Mouse (Mus musculus): ENCODE data around the gene Olfr1386. TPM values are rescaled to one million over a fixed set of nuclear protein-coding genes. Genes with fewer than 3 reads are reported as not detected.

Olfr1386 gene
- polyA plus RNA-seq, 1 experiment from 2014 or later: not detected

Other genes starting within 250 kb of the Olfr1386 start
- gene Mgat1, start 220.9 kb upstream of the Olfr1386 start, polyA plus RNA-seq (2015; fragmentation: Nextera tagmentation; extraction: Ambion mirVana): 32.0 and 32.6 TPM in 2 replicates
- gene Olfr1393, start 186.7 kb upstream of the Olfr1386 start, polyA plus RNA-seq (2015; fragmentation: Nextera tagmentation; extraction: Ambion mirVana): not detected in 2 replicates
- gene Olfr1392, start 179.8 kb upstream of the Olfr1386 start, polyA plus RNA-seq (2015; fragmentation: Nextera tagmentation; extraction: Ambion mirVana): not detected in 2 replicates
- not detected in 2 replicates for gene Olfr10, start 160.3 kb upstream of the Olfr1386 start, polyA plus RNA-seq (2015; fragmentation: Nextera tagmentation; extraction: Ambion mirVana)
- gene Olfr1391, start 142.3 kb upstream of the Olfr1386 start, polyA plus RNA-seq (2015; fragmentation: Nextera tagmentation; extraction: Ambion mirVana): not detected in 2 replicates
- not detected in 2 replicates for gene Olfr1390, start 129.9 kb upstream of the Olfr1386 start, polyA plus RNA-seq (2015; fragmentation: Nextera tagmentation; extraction: Ambion mirVana)
- not detected in 2 replicates for gene Olfr1389, start 42.0 kb upstream of the Olfr1386 start, polyA plus RNA-seq (2015; fragmentation: Nextera tagmentation; extraction: Ambion mirVana)
- gene Olfr1388, start 28.4 kb upstream of the Olfr1386 start, polyA plus RNA-seq (2015; fragmentation: Nextera tagmentation; extraction: Ambion mirVana): 0.03 and 0.08 TPM in 2 replicates
- gene Olfr1387, start 9.7 kb upstream of the Olfr1386 start, polyA plus RNA-seq (2015; fragmentation: Nextera tagmentation; extraction: Ambion mirVana): not detected in 2 replicates
- not detected in 2 replicates for gene Olfr1385, start 24.0 kb downstream of the Olfr1386 start, polyA plus RNA-seq (2015; fragmentation: Nextera tagmentation; extraction: Ambion mirVana)
- gene Olfr1384, start 41.7 kb downstream of the Olfr1386 start, polyA plus RNA-seq (2015; fragmentation: Nextera tagmentation; extraction: Ambion mirVana): not detected in 2 replicates
- not detected in 2 replicates for gene Olfr1383, start 54.6 kb downstream of the Olfr1386 start, polyA plus RNA-seq (2015; fragmentation: Nextera tagmentation; extraction: Ambion mirVana)
- not detected in 2 replicates for gene Olfr1382, start 63.2 kb downstream of the Olfr1386 start, polyA plus RNA-seq (2015; fragmentation: Nextera tagmentation; extraction: Ambion mirVana)
- not detected in 2 replicates for gene Olfr1381, start 78.4 kb downstream of the Olfr1386 start, polyA plus RNA-seq (2015; fragmentation: Nextera tagmentation; extraction: Ambion mirVana)
- not detected in 2 replicates for gene Olfr1380, start 91.8 kb downstream of the Olfr1386 start, polyA plus RNA-seq (2015; fragmentation: Nextera tagmentation; extraction: Ambion mirVana)
- 2.4 and 2.7 TPM in 2 replicates for gene Flt4, start 144.2 kb downstream of the Olfr1386 start, polyA plus RNA-seq (2015; fragmentation: Nextera tagmentation; extraction: Ambion mirVana)
- not detected in 2 replicates for gene Scgb3a1, start 198.6 kb downstream of the Olfr1386 start, polyA plus RNA-seq (2015; fragmentation: Nextera tagmentation; extraction: Ambion mirVana)
- gene Cnot6, start 247.7 kb downstream of the Olfr1386 start, polyA plus RNA-seq (2015; fragmentation: Nextera tagmentation; extraction: Ambion mirVana): 24.4 and 30.4 TPM in 2 replicates

All from liver, embryonic 13.5 days (tissue).